Mouse (Mus musculus) ES-E14 (cell line): ENCODE measurements around the gene Pcsk5. TPM values are rescaled to one million over a fixed set of nuclear protein-coding genes. Genes with fewer than 3 reads are reported as not detected.

Source experiments
- DNase-seq: peaks from one replicate; pipeline ENCODE4 v3.0.0-alpha.2; 2013; ENCODE audit warnings: low read depth, low spot score
- H3K27ac ChIP-seq: 2 replicates; pipeline ENCODE4 v1.5.1; 2012; ENCODE audit warnings: low read depth, mild to moderate bottlenecking, low read length, moderate library complexity, mixed read lengths; ENCODE audit not compliant: poor library complexity, insufficient read depth, severe bottlenecking
- H3K36me3 ChIP-seq: 2 replicates; pipeline ENCODE4 v1.6.1; 2012; ENCODE audit warnings: mild to moderate bottlenecking, low read length, moderate library complexity, mixed read lengths; ENCODE audit not compliant: control insufficient read depth, poor library complexity, insufficient read depth, severe bottlenecking
- H3K4me1 ChIP-seq, 2 experiments: fragments of 150-350 bp in 1 of 2; sonication (generic) in 1 of 2; 2 replicates each; pipeline ENCODE4 v1.6.1; 2012; ENCODE audit warnings: low read length in 2 of 2, mild to moderate bottlenecking in 1 of 2, mixed read lengths in 1 of 2; ENCODE audit not compliant: control insufficient read depth in 2 of 2, insufficient read depth in 2 of 2, poor library complexity in 1 of 2
- H3K4me3 ChIP-seq, 2 experiments: fragments of 150-350 bp in 1 of 2; sonication (generic) in 1 of 2; 2 replicates each; pipeline ENCODE4 v1.5.1; 2012; ENCODE audit warnings: low read length in 2 of 2, low read depth in 1 of 2, mild to moderate bottlenecking in 1 of 2, mixed read lengths in 1 of 2; ENCODE audit not compliant: insufficient read depth in 1 of 2, poor library complexity in 1 of 2, severe bottlenecking in 1 of 2
- H3K9ac ChIP-seq: 2 replicates; pipeline ENCODE4 v1.6.1; 2012; ENCODE audit warnings: low read depth, mild to moderate bottlenecking, low read length, mixed read lengths; ENCODE audit not compliant: poor library complexity, insufficient read depth, severe bottlenecking
- H3K9me3 ChIP-seq: fragments of 150-350 bp; sonication (generic); 2 replicates; pipeline ENCODE4 v1.6.1; 2012; ENCODE audit warnings: low read depth, mild to moderate bottlenecking, low read length; ENCODE audit not compliant: control insufficient read depth, insufficient read depth
- CHD2 ChIP-seq: IDR thresholded peaks from 2 replicates; pipeline ENCODE4 v1.6.1; 2014; ENCODE audit warnings: mild to moderate bottlenecking, low read depth, low read length, inconsistent platforms
- HCFC1 ChIP-seq: IDR thresholded peaks from 2 replicates; pipeline ENCODE4 v1.6.1; 2012; ENCODE audit warnings: low read length, inconsistent platforms, borderline replicate concordance; ENCODE audit not compliant: insufficient read depth
- MAFK ChIP-seq: IDR thresholded peaks from 2 replicates; pipeline ENCODE4 v1.6.1; 2014; ENCODE audit warnings: mild to moderate bottlenecking, low read depth, low read length, inconsistent platforms; ENCODE audit not compliant: insufficient read depth
- ZC3H11A ChIP-seq: IDR thresholded peaks from 2 replicates; pipeline ENCODE4 v1.6.1; 2012; ENCODE audit warnings: low read depth, mild to moderate bottlenecking, inconsistent platforms, low read length, borderline replicate concordance
- ZNF384 ChIP-seq: IDR thresholded peaks from 2 replicates; pipeline ENCODE4 v1.6.1; 2012; ENCODE audit warnings: low read depth, low read length, inconsistent platforms
- in situ Hi-C, 2 experiments: fragments of 600-800 bp; cut with MboI; formaldehyde crosslinking; loops; one replicate each; pipeline ENCODE4 v1.15.1; 2025; ENCODE audit warnings: low sequenced_read_pairs in 2 of 2, inconsistent platforms in 1 of 2; ENCODE audit not compliant: unreplicated experiment in 2 of 2
- total RNA-seq: library from RNA; depleted of rRNA; stranded (reverse); fragments of 300-350 nt; gene quantifications from 2 replicates; pipeline ENCODE4 v1.2.3, GENCODE M21; 2012

Gene Pcsk5
- total RNA-seq, 1 experiment: 1.6 TPM

DNA sequence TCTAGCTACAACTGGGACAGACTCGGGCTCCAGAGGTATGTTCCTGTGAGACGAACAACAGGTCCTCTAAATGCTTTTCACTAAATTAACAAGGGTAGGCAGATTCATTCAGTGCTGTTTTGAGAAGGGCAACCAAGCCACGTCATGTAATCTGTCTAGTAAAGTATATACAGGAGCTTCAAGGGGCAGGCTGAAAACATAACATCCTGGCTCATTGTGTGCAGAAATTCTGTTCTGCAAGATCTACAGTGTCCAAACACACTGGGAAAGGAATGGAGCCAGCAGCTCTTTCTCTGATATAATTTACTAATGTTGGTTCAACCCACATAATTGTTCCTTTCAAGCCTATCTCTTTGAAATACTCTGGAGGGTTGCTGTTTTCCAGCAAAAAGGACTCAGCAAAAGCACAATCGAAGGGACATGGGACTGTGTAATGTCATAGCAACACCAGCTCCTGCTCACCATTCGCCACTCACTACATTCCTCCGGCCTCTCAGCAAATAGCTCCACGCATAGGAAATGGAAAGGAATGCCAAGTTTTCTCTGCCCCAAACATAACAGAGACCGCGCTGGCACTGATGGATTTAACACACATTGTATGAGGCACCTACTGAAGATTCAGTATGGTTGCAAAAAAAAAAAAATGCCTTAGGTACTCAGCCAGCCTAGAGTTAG, 122.0 kb downstream of the Pcsk5 start:
- TF ChIP-seq ZC3H11A (no peak), ZNF384 (no peak), HCFC1 (no peak), MAFK (no peak), CHD2 (no peak)
- no peaks in the 10 kb centered on the region for H3K4me1 ChIP-seq
- in situ Hi-C loops: no loop called here
- H3K9ac ChIP-seq: no peak overlapping the region
- H3K36me3 ChIP-seq: no peaks in the 10 kb centered on the region
- H3K4me3 ChIP-seq: no peak overlapping the region
- H3K9me3 ChIP-seq: no peaks in the 10 kb centered on the region
- no peak overlapping the region for H3K27ac ChIP-seq
- DNase-seq: no peak

DNA sequence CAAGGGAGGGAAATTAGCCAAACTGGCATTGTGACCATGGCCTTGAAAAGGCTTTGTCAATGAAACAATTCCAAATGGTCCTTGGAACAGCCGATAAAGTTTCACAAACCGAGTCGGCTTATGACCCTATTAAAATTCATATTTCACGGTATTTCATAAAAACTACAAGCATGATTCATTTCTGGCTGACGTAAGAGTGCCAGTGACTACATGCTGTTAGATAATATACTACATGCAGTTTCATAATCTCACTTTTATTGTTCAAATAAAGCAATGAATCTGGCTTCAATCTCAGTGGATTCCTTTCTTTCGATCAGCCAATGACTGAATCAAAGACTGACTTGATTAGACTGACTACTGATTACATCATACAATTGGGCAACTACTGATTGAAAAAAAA, 145.8 kb downstream of the Pcsk5 start:
- no peak for DNase-seq
- in situ Hi-C loops: no loop called here

DNA sequence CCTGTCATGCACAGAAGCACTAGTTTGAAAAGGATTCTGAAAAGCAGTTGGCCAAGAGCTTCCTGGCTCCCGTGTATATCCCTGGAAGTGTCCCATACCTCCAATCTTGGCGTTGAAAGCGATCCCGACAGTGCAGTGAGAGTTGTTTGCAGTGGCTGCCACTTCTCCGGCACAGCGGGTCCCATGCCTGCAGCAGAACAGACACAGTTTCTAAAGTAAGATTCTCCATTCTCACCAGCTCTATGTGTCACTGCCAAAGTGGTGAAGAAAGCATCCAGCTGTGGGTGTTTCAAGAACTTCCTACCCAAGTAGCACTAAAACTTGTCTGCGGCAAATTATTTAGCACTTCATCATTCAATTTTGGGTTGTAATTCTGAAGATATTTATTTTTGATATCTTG, 159.1 kb downstream of the Pcsk5 start:
- DNase-seq: no peak
- no peaks in the 10 kb centered on the region for H3K36me3 ChIP-seq
- no peak overlapping the region for H3K4me3 ChIP-seq
- no peak for TF ChIP-seq HCFC1
- in situ Hi-C loops: no loop called here
- no peak overlapping the region for H3K27ac ChIP-seq
- H3K9ac ChIP-seq: no peak overlapping the region
- H3K4me1 ChIP-seq: no peaks in the 10 kb centered on the region
- H3K9me3 ChIP-seq: no peaks in the 10 kb centered on the region

More for the DNA sequence above, 145.8 kb downstream of the Pcsk5 start:
- Histone ChIP-seq H3K27ac (no peak overlapping the region), H3K36me3 (no peaks in the 10 kb centered on the region), H3K9ac (no peak overlapping the region), H3K4me1 (no peaks in the 10 kb centered on the region), H3K9me3 (no peaks in the 10 kb centered on the region), H3K4me3 (no peak overlapping the region)
- TF ChIP-seq HCFC1: no peak
- TF ChIP-seq CHD2: no peak
- TF ChIP-seq MAFK: no peak
- no peak for TF ChIP-seq ZC3H11A
- TF ChIP-seq ZNF384: no peak

GRCm38 (mm10) chr19:17662676-17663075, 174.8 kb downstream of the Pcsk5 start:
- in situ Hi-C loops: no loop called here
- no peaks in the 10 kb centered on the region for H3K4me1 ChIP-seq
- no peaks in the 10 kb centered on the region for H3K36me3 ChIP-seq
- DNase-seq: no peak
- no peak overlapping the region for H3K4me3 ChIP-seq
- no peak overlapping the region for H3K9ac ChIP-seq
- no peak for TF ChIP-seq CHD2
- TF ChIP-seq ZC3H11A: no peak
- no peak for TF ChIP-seq MAFK
- no peak for TF ChIP-seq ZNF384
- no peak for TF ChIP-seq HCFC1
- H3K27ac ChIP-seq: no peak overlapping the region
- H3K9me3 ChIP-seq: no peaks in the 10 kb centered on the region

DNA sequence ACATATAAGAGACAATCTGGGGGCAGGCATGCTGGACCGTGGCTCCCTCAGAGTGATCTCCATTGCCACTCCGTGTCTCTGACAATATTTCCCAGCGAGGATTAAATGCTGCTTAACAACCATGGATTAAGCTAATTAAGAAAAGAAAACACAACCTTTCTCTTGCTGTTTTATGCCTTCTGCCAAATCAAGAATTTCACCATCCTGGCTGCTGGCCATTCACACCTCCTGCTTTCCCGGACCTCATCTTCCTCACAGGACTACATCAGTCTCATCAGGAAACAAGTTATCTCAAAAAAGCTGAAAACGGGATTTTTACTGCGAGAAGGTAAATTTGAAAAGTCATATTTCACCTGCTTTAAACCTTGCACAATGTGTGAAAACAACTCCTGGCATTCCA, 175.2 kb downstream of the Pcsk5 start:
- Histone ChIP-seq H3K9ac (no peak overlapping the region), H3K9me3 (no peaks in the 10 kb centered on the region), H3K36me3 (no peaks in the 10 kb centered on the region), H3K4me1 (no peaks in the 10 kb centered on the region), H3K4me3 (no peak overlapping the region), H3K27ac (no peak overlapping the region)
- no peak for DNase-seq
- in situ Hi-C loops: no loop called here
- TF ChIP-seq ZNF384 (no peak), MAFK (no peak), HCFC1 (no peak), ZC3H11A (no peak), CHD2 (no peak)
